Mouse (Mus musculus): ENCODE data around the gene Adgrg7. TPM values are rescaled to one million over a fixed set of nuclear protein-coding genes. Genes with fewer than 3 reads are reported as not detected.

The Adgrg7 gene
- polyA plus RNA-seq, 1 experiment = not detected

GRCm38 (mm10) chr16:56681010-56681645 is 114.5 kb downstream of the Adgrg7 start:
- 78% methylated on average over 8 of the region's 8 CpGs for WGBS
- no peaks in the 10 kb centered on the region for H3K4me1 ChIP-seq (ENCODE audit: control insufficient read depth, insufficient read depth, low read length)
- TF ChIP-seq CTCF (IDR thresholded peaks at IDR 0.05; ENCODE audit: insufficient read depth, low read depth, low read length) (no peak), POLR2A (IDR thresholded peaks at IDR 0.05; ENCODE audit: insufficient read depth, low read depth, low read length) (no peak)

GRCm38 (mm10) chr16:56677146-56677545 is 118.5 kb downstream of the Adgrg7 start:
- H3K4me1 ChIP-seq (ENCODE audit: control insufficient read depth, insufficient read depth, low read length) = no peaks in the 10 kb centered on the region
- WGBS = 66% methylated on average over 4 of the region's 4 CpGs
- no peak overlapping the region for H3K4me3 ChIP-seq (ENCODE audit: insufficient read depth, low read depth, low read length)
- H3K27ac ChIP-seq (ENCODE audit: insufficient read depth, low read depth, low read length) = no peak overlapping the region
- TF ChIP-seq POLR2A (IDR thresholded peaks at IDR 0.05; ENCODE audit: insufficient read depth, low read depth, low read length) = no peak
- TF ChIP-seq CTCF (IDR thresholded peaks at IDR 0.05; ENCODE audit: insufficient read depth, low read depth, low read length) = no peak

More at GRCm38 (mm10) chr16:56681010-56681645, 114.5 kb downstream of the Adgrg7 start:
- Histone ChIP-seq H3K4me3 (ENCODE audit: insufficient read depth, low read depth, low read length) (no peak overlapping the region), H3K27ac (ENCODE audit: insufficient read depth, low read depth, low read length) (no peak overlapping the region)

Other genes with a start within 250 kb of the Adgrg7 start
- gene Tfg, start 78.4 kb downstream of the Adgrg7 start, polyA plus RNA-seq (2012; ENCODE audit: insufficient read depth, insufficient read length, low replicate concordance, missing spikeins) = not detected in 2 replicates
- not detected in 2 replicates for gene Tmem45a, start 90.3 kb upstream of the Adgrg7 start, polyA plus RNA-seq (2012; ENCODE audit: insufficient read depth, insufficient read length, low replicate concordance, missing spikeins)
- not detected in 2 replicates for gene Lnp1, start 132.2 kb upstream of the Adgrg7 start, polyA plus RNA-seq (2012; ENCODE audit: insufficient read depth, insufficient read length, low replicate concordance, missing spikeins)